Mouse (Mus musculus): ENCODE results near the gene Efcab9.

DNA sequence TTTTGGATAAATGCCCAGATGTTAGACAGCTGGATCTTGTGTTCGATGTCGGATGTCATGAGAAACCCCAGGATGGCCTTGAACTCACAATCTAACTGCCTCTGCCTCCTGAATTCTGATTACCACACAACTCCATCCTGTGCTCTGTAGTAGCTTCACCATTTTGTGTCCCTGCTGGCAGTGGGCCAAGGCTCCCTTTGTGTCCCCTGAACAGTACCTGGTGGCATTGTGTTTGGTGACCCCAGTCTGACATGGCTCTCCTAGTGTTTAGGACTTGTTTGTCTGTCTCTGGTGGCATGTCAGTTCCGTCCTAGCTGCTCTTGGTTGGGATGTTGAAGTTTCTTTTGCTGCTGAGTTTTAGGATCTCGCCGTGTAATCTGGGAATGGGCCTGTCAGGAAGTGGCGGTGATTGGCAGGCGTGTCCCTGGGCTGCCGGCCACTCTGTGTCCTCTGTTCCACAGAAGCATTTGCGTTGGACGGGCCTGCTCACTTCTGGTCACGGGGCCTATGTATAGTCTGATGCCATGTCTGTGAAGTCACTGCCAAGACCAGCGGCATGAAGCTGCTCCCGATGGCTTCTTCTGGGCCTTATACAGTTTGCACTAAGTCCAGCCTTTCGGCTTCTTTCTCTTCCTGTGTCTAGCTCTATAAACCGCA lies 36.9 kb upstream of the Efcab9 start:
- TF ChIP-seq EP300 (IDR thresholded peaks at IDR 0.05; ENCODE audit: low read depth in 1 of 2, low read length in 2 of 2) (no peak), POLR2AphosphoS2 (IDR thresholded peaks at IDR 0.05; ENCODE audit: low read length) (no peak), POLR2A (IDR thresholded peaks at IDR 0.05; ENCODE audit: control insufficient read depth in 1 of 2, insufficient read depth in 1 of 2, low read depth in 1 of 2, low read length in 2 of 2, poor library complexity in 1 of 2) (no peak)

Data from MEL (cell line).